Mouse (Mus musculus): ENCODE measurements around the gene Rpl36a-ps1.

The Rpl36a-ps1 gene

DNA sequence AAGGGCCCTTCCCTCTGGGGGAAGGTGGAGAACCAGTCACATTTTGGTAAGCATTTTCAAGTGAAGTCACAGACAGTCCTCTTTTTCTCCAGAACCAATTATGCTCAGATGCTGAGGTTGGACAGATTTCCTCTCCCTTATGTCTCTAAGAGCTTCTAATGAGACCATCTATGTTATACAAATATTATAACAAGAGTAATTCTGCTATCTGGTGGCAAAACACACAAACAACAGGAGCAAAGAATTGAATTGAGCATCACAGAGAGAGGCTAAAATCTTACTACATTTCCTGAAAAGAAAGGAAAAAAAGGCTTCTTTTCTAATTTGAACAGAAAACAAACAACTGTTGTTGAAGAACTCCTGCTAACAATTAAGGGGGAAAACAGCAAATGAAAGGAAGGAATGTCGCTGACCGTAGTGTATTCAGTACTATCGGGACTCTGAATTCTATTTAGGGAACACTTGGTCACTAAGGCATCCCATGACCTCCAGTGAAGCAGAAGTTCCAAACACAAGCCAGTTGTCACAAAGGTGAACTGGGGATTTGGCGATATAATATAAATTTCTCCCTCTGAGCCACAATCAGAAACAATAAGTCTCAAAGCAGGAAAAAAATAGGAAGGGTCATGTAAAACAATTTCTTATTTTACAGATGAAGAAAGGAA is 42.4 kb downstream of the Rpl36a-ps1 start:
- no peak for DNase-seq
